Mouse (Mus musculus) hindbrain, embryonic 14.5 days (tissue): ENCODE data around the gene Bicd2. TPM values are rescaled to one million over a fixed set of nuclear protein-coding genes. Genes with fewer than 3 reads are reported as not detected.
"Not testable (repeated sequence)": the region's sequence is repeated elsewhere in the genome, so short reads cannot be mapped to it uniquely, and the experiment has no call there.

ENCODE experiments used
- ATAC-seq: fragments of 200-750 bp; cut with Nextera tagmentation; 2 replicates; pipeline ENCODE4 v1.8.0; 2017; ENCODE audit warnings: moderate number of reproducible peaks, mild to moderate bottlenecking, moderate TSS enrichment, moderate library complexity; ENCODE audit not compliant: low FRiP score
- DNase-seq: peaks from one replicate; pipeline ENCODE4 v3.0.0-alpha.2; 2015; ENCODE audit warnings: low spot score
- H3K27ac ChIP-seq: fragments of 300-500 bp; sonication (generic); 2 replicates; pipeline ENCODE4 v1.5.1; 2014; ENCODE audit warnings: mild to moderate bottlenecking, moderate library complexity
- H3K27me3 ChIP-seq: fragments of 300-500 bp; sonication (generic); 2 replicates; pipeline ENCODE4 v1.6.1; 2014; ENCODE audit warnings: mild to moderate bottlenecking, low read length, mixed read lengths; ENCODE audit not compliant: control insufficient read depth, insufficient read depth
- H3K36me3 ChIP-seq: fragments of 300-500 bp; sonication (generic); replicated peaks from 2 replicates; pipeline ENCODE4 v1.6.1; 2014; ENCODE audit not compliant: control insufficient read depth, insufficient read depth
- H3K4me1 ChIP-seq: fragments of 300-500 bp; sonication (generic); replicated peaks from 2 replicates; pipeline ENCODE4 v1.6.1; 2014; ENCODE audit warnings: antibody characterized with exemption, low read length, mixed read lengths; ENCODE audit not compliant: control insufficient read depth, insufficient read depth
- H3K4me2 ChIP-seq: fragments of 300-500 bp; sonication (generic); replicated peaks from 2 replicates; pipeline ENCODE4 v1.6.1; 2014; ENCODE audit warnings: mild to moderate bottlenecking, moderate library complexity
- H3K4me3 ChIP-seq: fragments of 300-500 bp; sonication (generic); replicated peaks from 2 replicates; pipeline ENCODE4 v1.5.1; 2014; ENCODE audit warnings: mild to moderate bottlenecking, low read length
- H3K9ac ChIP-seq: fragments of 300-500 bp; sonication (generic); 2 replicates; pipeline ENCODE4 v1.6.1; 2014
- H3K9me3 ChIP-seq: fragments of 300-500 bp; sonication (generic); 2 replicates; pipeline ENCODE4 v1.6.1; 2016; ENCODE audit warnings: low read length; ENCODE audit not compliant: control insufficient read depth
- WGBS: fragments of 180-500 bp; shearing (Covaris S2); extraction: QIAGEN DNeasy Blood & Tissue Kit; methylation state at CpG from one replicate; pipeline ENCODE4 v1.1.7; 2014; 5-methylcytosine and 5-hydroxymethylcytosine counted together
- polyA plus RNA-seq: library from polyadenylated mRNA; unstranded; fragments of >200 nt; fragmentation: Nextera tagmentation; extraction: Ambion mirVana; gene quantifications from 2 replicates; pipeline ENCODE4 v1.2.1, GENCODE M21; 2014

The Bicd2 gene
- polyA plus RNA-seq, 1 experiment from 2014 or later, result 30.7 TPM

GRCm38 (mm10) chr13:49367657-49368440 is 26.5 kb downstream of the Bicd2 start:
- Histone ChIP-seq H3K4me1 (no peaks in the 10 kb centered on the region; the same call in 1 of the 2 replicates), H3K9ac (no peak overlapping the region), H3K27ac (no peak overlapping the region), H3K4me3 (no peak overlapping the region), H3K27me3 (no peaks in the 10 kb centered on the region), H3K36me3 (peaks cover 36% of the 10 kb centered on the region), H3K4me2 (no peak overlapping the region), H3K9me3 (no peaks in the 10 kb centered on the region)
- 87% methylated on average over 4 of the region's 4 CpGs for WGBS
- ATAC-seq (no peak), DNase-seq (no peak)

GRCm38 (mm10) chr13:49369404-49369803 is 28.0 kb downstream of the Bicd2 start:
- Histone ChIP-seq H3K4me1 (no peaks in the 10 kb centered on the region; the same call in 1 of the 2 replicates), H3K4me2 (no peak overlapping the region), H3K4me3 (no peak overlapping the region), H3K9me3 (no peaks in the 10 kb centered on the region), H3K9ac (no peak overlapping the region), H3K27ac (no peak overlapping the region), H3K36me3 (peaks cover 39% of the 10 kb centered on the region), H3K27me3 (no peaks in the 10 kb centered on the region)
- WGBS, result 94% methylated on average over 10 of the region's 10 CpGs
- DNase-seq (no peak), ATAC-seq (no peak)

- not testable (repeated sequence) for H3K27ac ChIP-seq, H3K9ac ChIP-seq, DNase-seq, H3K4me1 ChIP-seq, H3K4me3 ChIP-seq, ATAC-seq, H3K27me3 ChIP-seq, H3K4me2 ChIP-seq, H3K9me3 ChIP-seq
- peaks cover 43% of the 10 kb centered on the region for H3K36me3 ChIP-seq
- WGBS, result 83% methylated on average over 6 of the region's 6 CpGs
Measured at GRCm38 (mm10) chr13:49370216-49370615, 28.8 kb downstream of the Bicd2 start.

- H3K27ac ChIP-seq, result peak overlapping the region; percentile 26; the same call in 1 of the 2 replicates
- H3K4me2 ChIP-seq, ATAC-seq, H3K27me3 ChIP-seq, H3K9me3 ChIP-seq, H3K4me1 ChIP-seq, DNase-seq, H3K4me3 ChIP-seq, H3K9ac ChIP-seq: not testable (repeated sequence)
- H3K36me3 ChIP-seq, result peaks cover 48% of the 10 kb centered on the region
- WGBS, result 83% methylated on average over 5 of the region's 5 CpGs
Measured at GRCm38 (mm10) chr13:49370916-49371315, 29.5 kb downstream of the Bicd2 start.

- H3K27me3 ChIP-seq, result no peaks in the 10 kb centered on the region
- ATAC-seq, result peak; percentile 37
- H3K27ac ChIP-seq, result peak overlapping the region; percentile 26; the same call in 1 of the 2 replicates
- H3K4me1 ChIP-seq, result no peaks in the 10 kb centered on the region
- no peaks in the 10 kb centered on the region for H3K9me3 ChIP-seq
- H3K9ac ChIP-seq, result no peak overlapping the region
- H3K4me3 ChIP-seq, result no peak overlapping the region
- DNase-seq, result no peak
- H3K4me2 ChIP-seq, result no peak overlapping the region
- peaks cover 54% of the 10 kb centered on the region for H3K36me3 ChIP-seq
- 53% methylated on average over 3 of the region's 3 CpGs for WGBS
Measured at GRCm38 (mm10) chr13:49371428-49371899, 30.1 kb downstream of the Bicd2 start.

DNA sequence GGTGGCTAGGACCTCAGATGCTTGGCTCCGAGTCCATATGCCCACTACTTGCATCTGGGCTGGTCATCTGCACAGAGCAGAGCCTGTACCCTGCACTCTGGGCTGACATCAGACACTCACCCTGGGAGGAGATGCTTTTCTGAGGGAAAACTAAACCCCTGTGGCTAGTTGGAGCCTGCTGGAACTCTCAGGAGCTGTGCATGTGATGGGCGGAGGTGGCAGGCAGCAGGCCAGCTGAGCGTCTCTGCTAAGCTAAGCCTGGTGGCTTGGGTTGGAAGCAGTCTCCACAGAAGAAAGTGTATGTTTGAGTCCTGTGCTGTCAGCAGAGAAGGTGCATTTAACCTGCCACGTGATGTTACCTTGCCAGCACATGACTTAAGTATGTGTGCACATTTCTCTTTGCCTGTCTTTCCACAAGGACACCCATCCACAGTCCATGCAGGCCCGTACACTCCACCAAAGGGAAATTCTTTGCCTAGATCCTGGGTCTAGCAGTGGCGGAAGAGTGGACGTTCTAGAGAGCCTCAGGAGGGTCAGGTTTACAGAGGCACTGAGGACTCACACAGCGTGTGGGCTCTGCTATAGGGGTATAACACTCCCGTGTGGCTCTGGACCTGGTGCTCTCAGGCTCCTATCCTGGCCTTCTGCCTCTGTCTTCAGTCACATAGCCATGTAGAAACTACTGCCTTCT is 31.1 kb downstream of the Bicd2 start:
- DNase-seq (no peak), ATAC-seq (no peak)
- no peaks in the 10 kb centered on the region for H3K4me1 ChIP-seq
- WGBS, result 94% methylated on average over 9 of the region's 9 CpGs
- H3K4me2 ChIP-seq, result no peak overlapping the region
- H3K4me3 ChIP-seq, result no peak overlapping the region
- peaks cover 64% of the 10 kb centered on the region for H3K36me3 ChIP-seq
- no peak overlapping the region for H3K27ac ChIP-seq
- no peaks in the 10 kb centered on the region for H3K9me3 ChIP-seq
- H3K9ac ChIP-seq, result no peak overlapping the region
- H3K27me3 ChIP-seq, result no peaks in the 10 kb centered on the region

DNA sequence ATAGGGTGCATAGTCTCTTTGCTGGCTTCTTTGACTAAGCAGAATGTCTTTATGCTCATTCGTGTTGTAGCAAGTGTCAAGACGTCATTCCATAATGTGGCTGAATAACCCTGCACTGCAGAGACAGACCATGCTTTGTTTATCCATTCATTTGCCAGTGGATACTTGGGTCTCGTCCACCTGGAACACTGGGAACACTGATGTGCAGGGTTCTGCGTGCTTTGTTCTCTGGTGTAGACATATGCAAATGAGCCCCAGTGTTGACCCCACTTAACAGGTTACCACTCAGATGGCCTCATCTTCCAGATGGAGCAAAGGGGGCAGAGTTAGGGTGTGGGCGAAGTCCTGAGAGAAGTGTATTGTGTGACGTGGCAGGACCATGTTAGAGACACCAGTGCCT is 32.9 kb downstream of the Bicd2 start:
- Histone ChIP-seq H3K9me3 (no peaks in the 10 kb centered on the region), H3K4me3 (no peak overlapping the region), H3K27me3 (no peaks in the 10 kb centered on the region), H3K27ac (no peak overlapping the region), H3K36me3 (peaks cover 79% of the 10 kb centered on the region), H3K4me2 (no peak overlapping the region), H3K4me1 (no peaks in the 10 kb centered on the region), H3K9ac (no peak overlapping the region)
- no peak for ATAC-seq
- no peak for DNase-seq
- WGBS, result 62% methylated on average over 6 of the region's 6 CpGs

DNA sequence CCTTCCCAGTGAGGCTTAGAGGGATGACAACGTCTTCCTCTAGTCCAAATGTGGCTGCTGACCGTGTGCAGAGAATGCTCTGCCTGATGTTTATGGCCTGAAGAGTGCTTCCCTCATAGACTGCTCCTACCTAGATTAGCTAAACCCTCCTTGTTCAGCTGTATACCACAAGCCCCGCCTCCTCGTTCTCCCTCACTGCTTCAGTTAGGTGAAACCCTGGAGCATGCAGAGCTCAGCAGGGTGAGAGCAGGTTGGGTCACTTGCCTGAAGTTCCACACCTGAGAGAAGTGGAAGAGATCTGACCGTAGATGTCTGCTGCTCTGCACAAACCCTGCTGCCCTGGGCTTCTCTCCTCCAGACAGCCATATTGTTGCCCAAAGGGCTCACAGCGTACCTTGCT is 33.3 kb downstream of the Bicd2 start:
- H3K9me3 ChIP-seq, result no peaks in the 10 kb centered on the region
- H3K4me3 ChIP-seq, result no peak overlapping the region
- no peak overlapping the region for H3K9ac ChIP-seq
- H3K4me1 ChIP-seq, result no peaks in the 10 kb centered on the region
- DNase-seq (no peak), ATAC-seq (no peak)
- no peaks in the 10 kb centered on the region for H3K27me3 ChIP-seq
- H3K4me2 ChIP-seq, result no peak overlapping the region
- WGBS, result 90% methylated on average over 6 of the region's 6 CpGs
- no peak overlapping the region for H3K27ac ChIP-seq
- peaks cover 79% of the 10 kb centered on the region for H3K36me3 ChIP-seq

DNA sequence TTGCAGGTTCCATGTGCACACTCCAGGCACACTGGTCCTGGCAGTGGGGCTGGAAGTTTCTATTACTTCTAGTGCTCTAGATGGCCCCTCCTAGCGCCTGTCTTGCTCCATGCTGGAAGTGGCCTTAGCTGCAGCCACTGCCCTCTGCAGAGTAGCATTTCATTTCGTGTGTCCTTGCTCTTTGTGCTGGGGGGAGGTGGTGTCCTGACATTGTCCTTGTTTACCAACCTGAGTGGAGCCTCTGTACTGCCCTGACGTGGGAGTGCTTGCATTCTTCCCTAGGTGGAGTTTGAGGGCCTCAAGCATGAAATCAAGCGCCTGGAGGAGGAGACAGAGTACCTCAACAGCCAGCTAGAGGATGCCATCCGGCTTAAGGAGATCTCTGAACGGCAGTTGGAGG is 36.2 kb downstream of the Bicd2 start:
- Histone ChIP-seq H3K36me3 (peaks cover 79% of the 10 kb centered on the region), H3K27ac (no peak overlapping the region), H3K4me2 (no peak overlapping the region), H3K27me3 (no peaks in the 10 kb centered on the region), H3K4me1 (no peaks in the 10 kb centered on the region), H3K9me3 (no peaks in the 10 kb centered on the region), H3K9ac (no peak overlapping the region), H3K4me3 (no peak overlapping the region)
- WGBS, result 85% methylated on average over 6 of the region's 6 CpGs
- ATAC-seq (no peak), DNase-seq (no peak)
